Mouse (Mus musculus): ENCODE results near the gene Ccdc33. TPM values are rescaled to one million over a fixed set of nuclear protein-coding genes. Genes with fewer than 3 reads are reported as not detected.

The Ccdc33 gene
- 0.06 and 0.36 TPM in 2 replicates for polyA plus RNA-seq (2012; rRNA removed)

- 33% methylated on average over 2 of the region's 2 CpGs for WGBS
- no peak for DNase-seq (ENCODE audit: low read depth, low spot score)
Measured at GRCm38 (mm10) chr9:58118671-58119070, at the start of gene Ccdc33. Gene Ccdc33 (minus strand): TSS chr9:58118823.

GRCm38 (mm10) chr9:58165779-58166178 is 47.2 kb upstream of the Ccdc33 start:
- no peak for DNase-seq (ENCODE audit: low read depth, low spot score)
- 79% methylated on average over 1 of the region's 1 CpGs for WGBS

DNA sequence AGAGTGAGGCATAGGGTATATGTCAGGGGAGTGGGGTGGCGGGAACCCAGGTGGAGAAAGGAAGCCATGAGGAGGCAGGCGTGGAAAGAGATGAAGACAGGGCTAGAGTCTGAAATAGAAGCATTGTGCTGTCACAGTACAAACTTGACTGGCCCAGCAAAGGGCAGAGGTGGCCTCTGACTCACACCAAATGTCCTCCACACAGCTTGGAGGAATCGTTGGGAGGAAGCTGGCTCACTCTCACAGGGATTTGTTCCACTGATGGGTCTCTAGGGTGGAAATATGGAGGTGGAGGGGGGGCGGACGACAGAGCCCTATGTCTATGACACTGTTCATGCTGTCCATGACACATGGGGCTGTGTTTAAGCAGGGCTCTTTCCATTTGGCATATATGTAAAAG is 44.5 kb upstream of the Ccdc33 start:
- WGBS = 71% methylated on average over 5 of the region's 5 CpGs
- no peak for DNase-seq (ENCODE audit: low read depth, low spot score)

- no peak for DNase-seq (ENCODE audit: low read depth, low spot score)
- WGBS = 87% methylated on average over 3 of the region's 3 CpGs
Measured at GRCm38 (mm10) chr9:58162173-58162572, 43.5 kb upstream of the Ccdc33 start.

GRCm38 (mm10) chr9:58160315-58160714 is 41.7 kb upstream of the Ccdc33 start:
- no peak for DNase-seq (ENCODE audit: low read depth, low spot score)
- 69% methylated on average over 5 of the region's 5 CpGs for WGBS

- no peak for DNase-seq (ENCODE audit: low read depth, low spot score)
- 42% methylated on average over 4 of the region's 4 CpGs for WGBS
Measured at GRCm38 (mm10) chr9:58159855-58160254, 41.2 kb upstream of the Ccdc33 start.

DNA sequence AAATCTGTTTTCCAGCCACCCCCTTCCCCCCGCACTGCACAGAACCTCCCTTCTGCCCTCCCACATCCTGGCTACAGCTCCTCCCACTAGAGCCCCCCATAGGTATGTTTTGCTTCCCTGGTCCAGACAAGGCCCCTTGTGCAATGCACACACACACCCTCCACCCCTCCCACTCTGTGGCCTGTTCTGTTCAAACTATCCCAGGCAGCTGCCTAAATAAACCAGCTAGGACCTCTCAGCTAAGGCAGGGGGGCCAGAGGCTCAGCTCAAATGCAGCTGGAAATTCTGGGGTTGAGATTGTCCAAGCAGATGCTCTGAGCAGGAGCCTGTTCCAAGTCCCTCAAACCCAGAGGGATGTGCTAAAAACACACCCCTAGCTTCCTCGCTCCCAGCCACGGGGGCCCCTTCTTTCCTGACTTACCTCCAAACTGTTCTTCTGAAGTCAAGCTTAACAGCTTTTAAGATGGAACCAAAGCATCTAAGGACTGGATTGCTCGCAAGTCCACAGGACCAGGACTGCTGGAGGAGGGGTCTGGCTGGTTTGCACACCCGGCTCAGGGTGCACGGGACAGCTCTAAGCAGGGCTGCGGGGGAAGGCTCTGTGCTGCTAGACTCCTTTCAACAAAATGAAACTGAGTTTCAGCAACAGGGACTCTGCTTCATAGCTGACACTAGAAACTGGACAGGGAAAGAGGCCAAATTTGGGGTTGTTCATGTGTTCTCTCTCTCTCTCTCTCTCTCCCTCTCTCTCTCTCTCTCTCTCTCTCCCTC is 40.1 kb upstream of the Ccdc33 start:
- no peak for DNase-seq (ENCODE audit: low read depth, low spot score)
- WGBS = 30% methylated on average over 7 of the region's 7 CpGs

DNA sequence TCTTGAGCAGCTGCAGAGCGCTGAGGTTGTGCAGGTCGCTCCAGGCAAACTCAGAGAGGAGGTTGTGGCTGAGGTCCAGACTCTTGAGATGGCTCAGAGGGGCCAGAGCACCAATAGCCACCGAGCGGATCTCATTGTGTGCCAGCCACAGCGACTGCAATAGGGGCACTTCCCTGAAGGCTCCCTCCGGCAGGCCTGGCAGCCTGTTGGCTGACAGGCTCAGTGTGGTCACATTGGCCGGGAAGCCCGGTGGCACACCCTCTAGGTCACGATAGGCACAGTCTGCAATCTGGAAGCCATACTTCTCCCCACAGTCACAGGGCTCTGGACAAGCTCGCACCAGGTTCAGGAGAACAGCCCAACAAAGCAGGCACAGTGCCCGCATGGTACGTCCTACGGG is 39.2 kb upstream of the Ccdc33 start:
- 61% methylated on average over 13 of the region's 13 CpGs for WGBS
- DNase-seq (ENCODE audit: low read depth, low spot score) = no peak

DNA sequence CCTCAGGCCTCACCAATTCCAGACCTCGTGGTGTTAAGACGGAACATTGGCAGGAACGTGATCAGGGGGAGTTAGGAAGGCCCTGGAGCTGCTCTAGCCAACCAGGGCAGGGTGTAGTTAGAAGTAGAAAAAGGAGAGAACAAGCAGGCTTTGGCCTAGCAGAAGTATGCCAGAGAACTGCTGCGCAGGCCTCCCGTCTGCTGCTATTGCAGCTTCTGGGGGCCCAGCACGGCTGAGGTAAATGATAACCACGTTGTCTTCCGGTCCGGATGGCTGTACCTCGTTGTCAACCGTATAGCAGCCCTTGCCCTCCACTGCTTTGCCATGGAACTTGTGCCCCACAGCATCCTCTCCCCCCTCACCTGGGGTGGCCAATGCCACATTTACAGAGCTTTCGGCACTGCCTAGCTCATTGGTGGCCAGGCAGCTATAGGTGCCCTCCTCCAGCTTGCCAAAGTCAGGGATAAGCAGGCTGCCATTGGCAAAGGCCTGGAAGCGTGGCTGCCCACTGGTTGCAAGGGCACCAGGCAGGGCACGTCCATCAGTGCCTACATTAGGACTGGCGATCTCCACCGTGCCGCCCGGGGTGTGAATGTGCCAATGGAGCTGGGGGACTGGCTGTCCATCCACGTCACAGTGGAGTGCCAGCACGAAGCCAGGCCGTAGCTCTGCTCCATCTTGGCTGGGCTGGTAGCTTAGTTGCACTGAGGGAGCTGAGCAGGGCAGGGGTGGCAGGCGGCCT is 38.4 kb upstream of the Ccdc33 start:
- WGBS = 84% methylated on average over 22 of the region's 22 CpGs

GRCm38 (mm10) chr9:58155366-58155765 is 36.7 kb upstream of the Ccdc33 start:
- no peak for DNase-seq (ENCODE audit: low read depth, low spot score)
- 48% methylated on average over 3 of the region's 3 CpGs for WGBS

More for the DNA sequence above, 38.4 kb upstream of the Ccdc33 start:
- DNase-seq (ENCODE audit: low read depth, low spot score) = no peak

GRCm38 (mm10) chr9:58153095-58153494 is 34.5 kb upstream of the Ccdc33 start:
- WGBS = 77% methylated on average over 3 of the region's 3 CpGs
- no peak for DNase-seq (ENCODE audit: low read depth, low spot score)

DNA sequence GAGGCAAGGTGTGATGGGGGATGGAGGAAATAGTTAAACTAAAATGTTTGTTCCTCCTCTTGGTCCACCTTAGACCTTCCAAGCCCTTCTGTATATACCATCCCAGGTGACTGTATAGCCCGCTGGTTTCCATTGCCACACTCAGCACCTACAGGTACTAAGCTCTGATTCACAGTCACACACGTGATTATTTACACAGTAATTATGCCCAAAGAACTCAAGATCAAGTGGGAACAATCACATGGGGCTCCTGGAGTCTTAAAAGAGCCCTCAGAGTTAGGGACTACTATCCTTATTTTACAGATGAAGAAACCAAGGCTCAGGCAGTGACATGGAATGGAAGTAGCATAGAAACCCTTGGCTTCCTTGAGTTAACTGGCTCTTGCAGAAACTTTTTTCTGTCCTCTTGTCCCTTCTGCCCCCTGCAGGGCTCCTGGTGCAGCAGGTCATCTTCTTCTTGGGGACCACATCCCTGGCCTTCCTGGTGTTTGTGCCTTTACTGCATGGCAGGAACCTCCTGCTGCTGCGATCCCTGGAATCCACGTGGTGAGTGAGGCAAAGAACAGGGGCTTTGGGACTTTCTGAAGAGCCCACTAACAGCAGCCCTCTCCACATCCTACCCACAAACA is 32.2 kb upstream of the Ccdc33 start:
- DNase-seq (ENCODE audit: low read depth, low spot score) = no peak
- WGBS = 59% methylated on average over 4 of the region's 4 CpGs

DNA sequence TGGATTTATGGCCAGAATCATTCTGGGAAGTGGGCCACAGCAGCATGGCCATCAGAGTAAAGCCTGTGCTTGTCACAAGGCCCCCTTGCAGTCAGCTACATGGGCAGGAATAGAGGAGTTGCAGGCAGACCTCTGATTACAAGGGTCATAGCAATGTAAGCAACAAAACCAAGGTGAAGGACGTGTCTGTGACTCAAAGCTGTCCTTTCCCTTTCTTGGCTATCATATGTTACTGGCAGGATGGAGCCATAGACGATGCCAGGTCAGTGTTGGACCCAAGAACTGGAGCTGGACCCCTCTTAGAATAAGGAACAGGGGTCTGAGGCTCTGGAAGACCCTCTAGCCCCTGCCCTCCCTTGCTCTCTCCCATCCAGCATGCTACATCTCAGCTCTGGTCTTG is 30.2 kb upstream of the Ccdc33 start:
- 62% methylated on average over 2 of the region's 2 CpGs for WGBS
- DNase-seq (ENCODE audit: low read depth, low spot score) = no peak

DNA sequence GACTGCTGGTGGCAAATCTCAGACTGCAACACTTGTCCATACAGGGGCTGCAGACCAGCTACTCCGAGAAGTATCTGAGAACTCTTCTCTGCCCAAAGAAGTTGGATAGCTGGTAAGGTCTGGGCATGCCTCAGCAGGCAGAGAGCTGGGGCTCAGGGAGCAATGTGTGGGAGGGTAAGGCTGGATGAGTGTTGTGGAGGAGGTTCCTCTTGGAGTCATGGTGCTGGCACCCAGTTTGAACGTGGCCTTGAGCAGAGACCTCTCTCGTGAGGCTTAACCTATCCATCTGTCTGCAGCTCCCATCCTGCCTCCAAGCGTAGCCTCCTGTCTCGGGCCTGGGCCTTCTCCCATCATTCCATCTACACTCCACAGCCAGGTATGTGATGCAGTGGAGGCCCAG is 26.8 kb upstream of the Ccdc33 start:
- DNase-seq (ENCODE audit: low read depth, low spot score) = no peak
- WGBS = 75% methylated on average over 5 of the region's 5 CpGs

- DNase-seq (ENCODE audit: low read depth, low spot score) = no peak
- 90% methylated on average over 1 of the region's 1 CpGs for whole genome bisulfite sequencing
Measured at GRCm38 (mm10) chr9:58144664-58145063, 26.0 kb upstream of the Ccdc33 start.

GRCm38 (mm10) chr9:58143419-58143818 is 24.8 kb upstream of the Ccdc33 start:
- WGBS = 45% methylated on average over 7 of the region's 7 CpGs
- DNase-seq (ENCODE audit: low read depth, low spot score) = no peak

DNA sequence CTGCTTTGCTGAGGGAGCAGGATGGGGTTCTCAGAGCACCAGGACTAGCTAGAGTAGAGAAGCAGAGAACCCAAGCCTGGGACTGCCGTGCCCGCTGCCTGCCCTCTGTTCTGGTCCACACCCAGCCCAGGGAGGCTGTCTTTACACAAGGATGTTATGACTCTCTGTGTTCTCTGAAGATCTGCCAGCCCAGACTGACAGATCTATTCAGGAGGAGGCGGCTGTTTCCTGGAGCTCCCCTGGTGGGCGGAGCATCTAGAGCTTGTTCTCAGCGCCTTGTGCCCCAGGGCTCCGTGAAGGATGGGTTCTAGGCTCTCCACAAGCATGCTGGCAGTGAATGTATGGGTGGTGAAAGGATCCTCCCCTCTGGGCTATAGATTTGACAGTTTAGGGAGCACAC is 21.3 kb upstream of the Ccdc33 start:
- WGBS = 9% methylated on average over 6 of the region's 6 CpGs
- DNase-seq (ENCODE audit: low read depth, low spot score) = peak; percentile 35

- 23% methylated on average over 2 of the region's 2 CpGs for WGBS
- no peak for DNase-seq (ENCODE audit: low read depth, low spot score)
Measured at GRCm38 (mm10) chr9:58135921-58136321, 17.3 kb upstream of the Ccdc33 start.

GRCm38 (mm10) chr9:58134906-58135305 is 16.3 kb upstream of the Ccdc33 start:
- DNase-seq (ENCODE audit: low read depth, low spot score) = no peak
- 39% methylated on average over 7 of the region's 7 CpGs for WGBS
